Mouse (Mus musculus): Measurements from ENCODE around the gene Cox8a. TPM values are rescaled to one million over a fixed set of nuclear protein-coding genes. Genes with fewer than 3 reads are reported as not detected.

Cox8a gene
- polyA plus RNA-seq, 1 experiment from 2014 or later: 976 TPM

GRCm38 (mm10) chr19:7185715-7186291 is 31.6 kb downstream of the Cox8a start:
- Histone ChIP-seq H3K27ac (ENCODE audit: low read length) (no peak overlapping the region), H3K4me1 (ENCODE audit: insufficient read depth, low read depth, low read length) (peaks cover 8% of the 10 kb centered on the region; the same call in 1 of the 2 replicates), H3K9ac (replicated peaks; ENCODE audit: low read depth) (no peak overlapping the region), H3K4me2 (replicated peaks; ENCODE audit: low read depth, low read length) (no peak overlapping the region), H3K27me3 (replicated peaks; ENCODE audit: insufficient read depth, low read length) (no peaks in the 10 kb centered on the region; the same call in 1 of the 2 replicates), H3K36me3 (ENCODE audit: insufficient read depth, low read length) (no peaks in the 10 kb centered on the region), H3K9me3 (ENCODE audit: low read length) (no peaks in the 10 kb centered on the region), H3K4me3 (ENCODE audit: low read depth, low read length) (no peak overlapping the region)
- 23% methylated on average over 18 of the region's 18 CpGs for WGBS
- TF ChIP-seq EP300 (IDR thresholded peaks at IDR 0.05): no peak
- no peak for TF ChIP-seq CTCF (IDR thresholded peaks at IDR 0.05)
- DNase-seq (ENCODE audit: low spot score): no peak
- no peak for ATAC-seq

- 52% methylated on average over 4 of the region's 4 CpGs for WGBS
- Histone ChIP-seq H3K4me2 (replicated peaks; ENCODE audit: low read depth, low read length) (no peak overlapping the region), H3K9me3 (ENCODE audit: low read length) (no peaks in the 10 kb centered on the region), H3K4me1 (ENCODE audit: insufficient read depth, low read depth, low read length) (peaks cover 8% of the 10 kb centered on the region; the same call in 1 of the 2 replicates), H3K36me3 (ENCODE audit: insufficient read depth, low read length) (no peaks in the 10 kb centered on the region), H3K27me3 (replicated peaks; ENCODE audit: insufficient read depth, low read length) (no peaks in the 10 kb centered on the region; the same call in 1 of the 2 replicates), H3K27ac (ENCODE audit: low read length) (no peak overlapping the region), H3K9ac (replicated peaks; ENCODE audit: low read depth) (no peak overlapping the region), H3K4me3 (ENCODE audit: low read depth, low read length) (no peak overlapping the region)
- ATAC-seq (no peak), DNase-seq (ENCODE audit: low spot score) (no peak)
- no peak for TF ChIP-seq CTCF (IDR thresholded peaks at IDR 0.05)
- TF ChIP-seq EP300 (IDR thresholded peaks at IDR 0.05): no peak
Measured at GRCm38 (mm10) chr19:7185059-7185458, 32.4 kb downstream of the Cox8a start.

- no peak overlapping the region for H3K27ac ChIP-seq (ENCODE audit: low read length)
Measured at GRCm38 (mm10) chr19:7183419-7183818, 34.0 kb downstream of the Cox8a start.

GRCm38 (mm10) chr19:7182273-7182949 is 35.0 kb downstream of the Cox8a start:
- 5% methylated on average over 23 of the region's 23 CpGs for WGBS
- Histone ChIP-seq H3K4me3 (ENCODE audit: low read depth, low read length) (peak overlapping the region; percentile 21), H3K27ac (ENCODE audit: low read length) (no peak overlapping the region), H3K27me3 (replicated peaks; ENCODE audit: insufficient read depth, low read length) (no peaks in the 10 kb centered on the region; the same call in 1 of the 2 replicates), H3K4me1 (ENCODE audit: insufficient read depth, low read depth, low read length) (peaks cover 8% of the 10 kb centered on the region; the same call in 1 of the 2 replicates), H3K4me2 (replicated peaks; ENCODE audit: low read depth, low read length) (peak overlapping the region; percentile 60), H3K9me3 (ENCODE audit: low read length) (no peaks in the 10 kb centered on the region), H3K36me3 (ENCODE audit: insufficient read depth, low read length) (no peaks in the 10 kb centered on the region), H3K9ac (replicated peaks; ENCODE audit: low read depth) (no peak overlapping the region)
- ATAC-seq (peak; percentile 86), DNase-seq (ENCODE audit: low spot score) (peak; percentile 80)
- TF ChIP-seq CTCF (IDR thresholded peaks at IDR 0.05) (no peak), EP300 (IDR thresholded peaks at IDR 0.05) (no peak)

More at GRCm38 (mm10) chr19:7183419-7183818, 34.0 kb downstream of the Cox8a start:
- H3K4me2 ChIP-seq (replicated peaks; ENCODE audit: low read depth, low read length): no peak overlapping the region
- no peak overlapping the region for H3K9ac ChIP-seq (replicated peaks; ENCODE audit: low read depth)
- no peaks in the 10 kb centered on the region; the same call in 1 of the 2 replicates for H3K27me3 ChIP-seq (replicated peaks; ENCODE audit: insufficient read depth, low read length)
- 71% methylated on average over 11 of the region's 11 CpGs for WGBS
- ATAC-seq (no peak), DNase-seq (ENCODE audit: low spot score) (no peak)
- H3K4me1 ChIP-seq (ENCODE audit: insufficient read depth, low read depth, low read length): peaks cover 8% of the 10 kb centered on the region; the same call in 1 of the 2 replicates
- H3K9me3 ChIP-seq (ENCODE audit: low read length): no peaks in the 10 kb centered on the region
- H3K4me3 ChIP-seq (ENCODE audit: low read depth, low read length): no peak overlapping the region
- no peak for TF ChIP-seq CTCF (IDR thresholded peaks at IDR 0.05)
- H3K36me3 ChIP-seq (ENCODE audit: insufficient read depth, low read length): no peaks in the 10 kb centered on the region

GRCm38 (mm10) chr19:7181496-7181895 is 35.9 kb downstream of the Cox8a start:
- H3K4me2 ChIP-seq (replicated peaks; ENCODE audit: low read depth, low read length): no peak overlapping the region
- no peak overlapping the region for H3K9ac ChIP-seq (replicated peaks; ENCODE audit: low read depth)
- no peak overlapping the region for H3K4me3 ChIP-seq (ENCODE audit: low read depth, low read length)
- H3K4me1 ChIP-seq (ENCODE audit: insufficient read depth, low read depth, low read length): peaks cover 8% of the 10 kb centered on the region; the same call in 1 of the 2 replicates
- no peak for TF ChIP-seq CTCF (IDR thresholded peaks at IDR 0.05)
- TF ChIP-seq EP300 (IDR thresholded peaks at IDR 0.05): no peak
- WGBS: 70% methylated on average over 7 of the region's 7 CpGs
- no peak overlapping the region for H3K27ac ChIP-seq (ENCODE audit: low read length)
- H3K36me3 ChIP-seq (ENCODE audit: insufficient read depth, low read length): no peaks in the 10 kb centered on the region
- ATAC-seq (no peak), DNase-seq (ENCODE audit: low spot score) (no peak)
- no peaks in the 10 kb centered on the region for H3K9me3 ChIP-seq (ENCODE audit: low read length)
- no peaks in the 10 kb centered on the region; the same call in 1 of the 2 replicates for H3K27me3 ChIP-seq (replicated peaks; ENCODE audit: insufficient read depth, low read length)

GRCm38 (mm10) chr19:7180756-7181405 is 36.5 kb downstream of the Cox8a start:
- H3K27ac ChIP-seq (ENCODE audit: low read length): no peak overlapping the region
- DNase-seq (ENCODE audit: low spot score) (no peak), ATAC-seq (no peak)
- H3K4me1 ChIP-seq (ENCODE audit: insufficient read depth, low read depth, low read length): peaks cover 8% of the 10 kb centered on the region; the same call in 1 of the 2 replicates
- H3K36me3 ChIP-seq (ENCODE audit: insufficient read depth, low read length): no peaks in the 10 kb centered on the region
- WGBS: 73% methylated on average over 8 of the region's 8 CpGs
- H3K4me2 ChIP-seq (replicated peaks; ENCODE audit: low read depth, low read length): no peak overlapping the region
- no peaks in the 10 kb centered on the region; the same call in 1 of the 2 replicates for H3K27me3 ChIP-seq (replicated peaks; ENCODE audit: insufficient read depth, low read length)
- TF ChIP-seq CTCF (IDR thresholded peaks at IDR 0.05): no peak
- TF ChIP-seq EP300 (IDR thresholded peaks at IDR 0.05): no peak
- H3K4me3 ChIP-seq (ENCODE audit: low read depth, low read length): no peak overlapping the region
- no peaks in the 10 kb centered on the region for H3K9me3 ChIP-seq (ENCODE audit: low read length)
- H3K9ac ChIP-seq (replicated peaks; ENCODE audit: low read depth): no peak overlapping the region
